Mouse (Mus musculus): Measurements from ENCODE around the gene Olfr787.

Olfr787 gene

DNA sequence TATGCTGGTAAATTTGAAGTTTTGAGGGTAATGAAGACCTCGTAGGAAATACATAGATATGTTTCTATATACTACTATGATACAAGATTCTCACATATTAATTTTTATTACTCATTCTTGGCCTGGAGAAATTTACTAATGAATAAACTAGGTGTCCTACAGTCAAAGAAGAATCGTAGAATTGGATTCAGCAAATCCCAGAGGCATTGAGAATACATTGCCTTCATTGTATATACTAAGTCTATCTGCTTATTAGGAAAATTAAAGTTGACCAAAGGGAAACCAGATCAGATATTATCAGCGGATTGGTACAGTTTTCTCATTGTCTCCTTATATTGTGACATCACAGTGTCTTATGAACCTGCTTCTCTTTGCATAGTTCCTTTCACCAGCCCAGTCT lies at the start of gene Olfr787:
Olfr787 (plus strand) TSS at position 301 of the 400 bp plus-strand sequence.
- no peak for DNase-seq

GRCm38 (mm10) chr10:129427006-129427405 lies 34.7 kb upstream of the Olfr787 start, which contains the start of gene Olfr786:
Olfr786 (plus strand) TSS chr10:129427306.
- DNase-seq, result no peak

DNA sequence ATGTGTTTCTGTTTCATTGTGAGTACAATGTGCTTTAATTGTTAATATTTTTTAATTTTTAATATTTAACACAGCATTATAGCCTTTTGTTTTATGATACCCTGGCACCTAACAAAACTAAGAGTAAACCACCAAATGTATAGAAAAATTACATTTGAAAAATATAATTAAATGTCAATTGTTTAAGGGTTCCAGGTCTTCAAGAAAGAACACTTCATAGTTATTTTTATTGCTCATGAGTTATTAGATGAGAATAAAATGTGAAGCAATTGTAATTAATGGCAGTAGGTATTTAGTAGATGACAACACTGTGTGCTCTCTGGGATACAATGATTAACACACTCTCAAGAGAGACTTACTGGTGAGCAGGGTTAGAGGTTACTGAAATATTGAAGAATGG lies 9.0 kb downstream of the Olfr787 start, which contains the start of gene Olfr788:
Olfr788 (plus strand) TSS at position 301 of the 400 bp plus-strand sequence.
- DNase-seq, result no peak

- no peak for DNase-seq
These were observed 11.6 kb downstream of the Olfr787 start for GRCm38 (mm10) chr10:129473256-129473655.

DNA sequence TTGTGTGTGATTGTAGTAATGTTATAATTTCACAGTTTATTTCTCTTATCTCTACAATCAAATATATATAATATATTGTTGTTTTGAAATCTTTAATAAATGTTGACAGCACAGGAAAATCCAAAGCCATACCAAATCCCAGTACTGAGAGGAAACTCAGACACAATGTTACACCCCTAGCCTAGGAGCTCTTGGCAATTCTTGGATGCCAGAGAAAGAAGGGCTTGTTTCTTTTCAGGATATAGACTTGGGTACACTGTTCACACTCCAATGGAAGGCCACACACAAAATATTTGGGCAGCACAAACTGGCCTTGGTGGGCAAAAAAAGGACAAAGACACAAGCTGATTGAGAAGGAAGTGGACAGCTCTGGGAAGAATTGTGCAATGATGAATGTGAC lies 12.1 kb downstream of the Olfr787 start:
- DNase-seq, result no peak

GRCm38 (mm10) chr10:129484452-129484851 lies 22.8 kb downstream of the Olfr787 start, which contains the start of gene Olfr789:
Olfr789 (plus strand) TSS chr10:129484752.
- no peak for DNase-seq

DNA sequence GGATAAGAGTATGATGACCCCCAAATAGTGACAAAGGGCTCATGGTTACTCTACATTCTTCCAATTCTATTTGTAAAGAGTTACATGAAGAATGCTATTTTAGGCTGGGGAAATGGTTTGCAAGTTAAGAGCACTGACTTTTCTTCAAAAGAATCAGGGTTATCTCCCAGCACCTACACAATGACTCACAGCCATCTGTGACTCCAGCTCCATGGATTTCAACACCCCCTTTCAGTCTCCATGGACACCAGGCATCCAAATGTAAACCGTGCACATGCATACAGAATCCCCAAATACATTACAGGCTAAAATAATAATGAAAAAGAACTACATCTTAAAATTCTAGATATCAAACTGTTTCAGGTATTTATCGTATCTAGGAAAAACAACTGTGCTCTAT lies 28.4 kb downstream of the Olfr787 start:
- no peak for DNase-seq

DNA sequence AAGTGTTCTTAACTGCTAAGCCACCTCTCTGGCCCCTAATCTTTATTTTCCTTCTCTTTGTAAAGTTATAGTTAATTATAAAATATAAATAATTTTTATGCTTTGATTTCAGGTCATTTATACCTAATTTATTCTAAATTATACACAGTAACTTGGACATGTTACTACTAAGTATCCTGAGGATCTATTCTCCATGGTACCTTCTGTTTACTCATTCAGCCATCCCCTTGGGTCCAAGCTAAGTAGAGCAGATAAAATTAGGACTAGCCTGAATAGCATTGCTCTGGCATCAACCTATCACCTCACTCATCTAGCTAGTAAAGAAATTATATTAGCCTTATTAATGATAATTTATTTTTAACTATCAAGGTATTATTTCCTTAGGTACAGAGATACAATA lies 36.5 kb downstream of the Olfr787 start, which contains the start of gene Olfr790:
Olfr790 (plus strand) TSS at position 301 of the 400 bp plus-strand sequence.
- no peak for DNase-seq

All from lung, postnatal 36 days (tissue).